Mouse (Mus musculus) limb, embryonic 11.5 days (tissue): ENCODE measurements around the gene Arhgef10l. TPM values are rescaled to one million over a fixed set of nuclear protein-coding genes. Genes with fewer than 3 reads are reported as not detected.

Source experiments
- ATAC-seq: fragments of 200-750 bp; cut with Nextera tagmentation; 2 replicates; pipeline ENCODE4 v1.8.0; 2017; ENCODE audit warnings: low read depth; ENCODE audit not compliant: insufficient number of reproducible peaks, low FRiP score, low TSS enrichment
- DNase-seq: peaks from one replicate; pipeline ENCODE4 v3.0.0-alpha.2; 2015; ENCODE audit warnings: low spot score
- H3K27ac ChIP-seq: fragments of 300-500 bp; sonication (generic); replicated peaks from 2 replicates; pipeline ENCODE4 v1.5.1; 2014; ENCODE audit warnings: low read depth, mild to moderate bottlenecking, low read length
- H3K27me3 ChIP-seq: fragments of 300-500 bp; sonication (generic); 2 replicates; pipeline ENCODE4 v1.6.1; 2014; ENCODE audit warnings: mild to moderate bottlenecking, low read length, mixed read lengths; ENCODE audit not compliant: control insufficient read depth, insufficient read depth
- H3K36me3 ChIP-seq: fragments of 300-500 bp; sonication (generic); 2 replicates; pipeline ENCODE4 v1.6.1; 2014; ENCODE audit warnings: mild to moderate bottlenecking, low read length, moderate library complexity, mixed read lengths; ENCODE audit not compliant: control insufficient read depth, insufficient read depth
- H3K4me1 ChIP-seq: fragments of 300-500 bp; sonication (generic); 2 replicates; pipeline ENCODE4 v1.6.1; 2014; ENCODE audit warnings: low read length, mixed read lengths; ENCODE audit not compliant: control insufficient read depth, insufficient read depth
- H3K4me2 ChIP-seq: fragments of 300-500 bp; sonication (generic); 2 replicates; pipeline ENCODE4 v1.6.1; 2014; ENCODE audit warnings: low read depth, mild to moderate bottlenecking, moderate library complexity; ENCODE audit not compliant: severe bottlenecking
- H3K4me3 ChIP-seq: fragments of 300-500 bp; sonication (generic); 2 replicates; pipeline ENCODE4 v1.5.1; 2014; ENCODE audit warnings: low read depth, low read length
- H3K9ac ChIP-seq: fragments of 300-500 bp; sonication (generic); 2 replicates; pipeline ENCODE4 v1.6.1; 2014; ENCODE audit warnings: mild to moderate bottlenecking, low read length
- H3K9me3 ChIP-seq: fragments of 300-500 bp; sonication (generic); 2 replicates; pipeline ENCODE4 v1.6.1; 2016; ENCODE audit warnings: low read length; ENCODE audit not compliant: control insufficient read depth
- WGBS: fragments of 180-500 bp; shearing (Covaris S2); extraction: QIAGEN DNeasy Blood & Tissue Kit; methylation state at CpG from one replicate; pipeline ENCODE4 v1.1.7; 2014; 5-methylcytosine and 5-hydroxymethylcytosine counted together
- polyA plus RNA-seq: library from polyadenylated mRNA; unstranded; fragments of >200 nt; fragmentation: Nextera tagmentation; extraction: Ambion mirVana; gene quantifications from 2 replicates; pipeline ENCODE4 v1.2.1, GENCODE M21; 2014

Gene Arhgef10l
- polyA plus RNA-seq, 1 experiment from 2014 or later = 11.8 TPM

- 6% methylated on average over 29 of the region's 29 CpGs for WGBS
- no peak overlapping the region for H3K27ac ChIP-seq
- no peaks in the 10 kb centered on the region for H3K9me3 ChIP-seq
- ATAC-seq (no peak), DNase-seq (peak; percentile 68)
- H3K4me2 ChIP-seq = peak overlapping the region; percentile 69
- H3K27me3 ChIP-seq = no peaks in the 10 kb centered on the region
- H3K9ac ChIP-seq = peak overlapping the region; percentile 22
- H3K4me1 ChIP-seq = peaks cover 29% of the 10 kb centered on the region
- H3K36me3 ChIP-seq = peaks cover 4% of the 10 kb centered on the region
- H3K4me3 ChIP-seq = peak overlapping the region; percentile 20; the same call in 1 of the 2 replicates
Observed at GRCm38 (mm10) chr4:140699441-140700127, 33.8 kb upstream of the Arhgef10l start.

- Histone ChIP-seq H3K27me3 (no peaks in the 10 kb centered on the region), H3K9me3 (no peaks in the 10 kb centered on the region), H3K4me3 (no peak overlapping the region), H3K27ac (no peak overlapping the region), H3K9ac (no peak overlapping the region), H3K4me1 (peaks cover 14% of the 10 kb centered on the region), H3K4me2 (no peak overlapping the region), H3K36me3 (no peaks in the 10 kb centered on the region)
- 81% methylated on average over 14 of the region's 14 CpGs for WGBS
- no peak for ATAC-seq
- DNase-seq = no peak
Observed at GRCm38 (mm10) chr4:140695675-140696585, 30.1 kb upstream of the Arhgef10l start.

- peaks cover 7% of the 10 kb centered on the region; the same call in 1 of the 2 replicates for H3K4me1 ChIP-seq
- no peaks in the 10 kb centered on the region for H3K36me3 ChIP-seq
- no peak overlapping the region for H3K27ac ChIP-seq
- no peak overlapping the region for H3K9ac ChIP-seq
- no peak overlapping the region for H3K4me2 ChIP-seq
- WGBS = 71% methylated on average over 7 of the region's 7 CpGs
- no peaks in the 10 kb centered on the region for H3K9me3 ChIP-seq
- ATAC-seq (no peak), DNase-seq (no peak)
- H3K4me3 ChIP-seq = no peak overlapping the region
- no peaks in the 10 kb centered on the region for H3K27me3 ChIP-seq
Observed at GRCm38 (mm10) chr4:140695146-140695545, 29.3 kb upstream of the Arhgef10l start.

- no peak for ATAC-seq
- DNase-seq = no peak
- Histone ChIP-seq H3K27me3 (no peaks in the 10 kb centered on the region), H3K4me2 (no peak overlapping the region), H3K27ac (no peak overlapping the region), H3K4me3 (no peak overlapping the region), H3K9me3 (no peaks in the 10 kb centered on the region), H3K4me1 (0 out of 2 replicates have a peak, but pooled peaks cover 3% of the 10 kb centered on the region), H3K9ac (no peak overlapping the region), H3K36me3 (no peaks in the 10 kb centered on the region)
- 45% methylated on average over 1 of the region's 1 CpGs for whole genome bisulfite sequencing
Observed at GRCm38 (mm10) chr4:140694551-140695060, 28.8 kb upstream of the Arhgef10l start.

GRCm38 (mm10) chr4:140693513-140693912 is 27.7 kb upstream of the Arhgef10l start:
- Histone ChIP-seq H3K4me2 (no peak overlapping the region), H3K27me3 (no peaks in the 10 kb centered on the region), H3K4me1 (no peaks in the 10 kb centered on the region), H3K27ac (no peak overlapping the region), H3K9ac (no peak overlapping the region), H3K36me3 (no peaks in the 10 kb centered on the region), H3K9me3 (no peaks in the 10 kb centered on the region), H3K4me3 (no peak overlapping the region)
- 84% methylated on average over 4 of the region's 4 CpGs for WGBS
- ATAC-seq = no peak
- DNase-seq = no peak

- H3K36me3 ChIP-seq = no peaks in the 10 kb centered on the region
- no peaks in the 10 kb centered on the region for H3K9me3 ChIP-seq
- no peak overlapping the region for H3K9ac ChIP-seq
- no peak overlapping the region for H3K4me3 ChIP-seq
- 75% methylated on average over 7 of the region's 7 CpGs for WGBS
- H3K4me1 ChIP-seq = no peaks in the 10 kb centered on the region
- DNase-seq = no peak
- no peak overlapping the region for H3K4me2 ChIP-seq
- H3K27ac ChIP-seq = no peak overlapping the region
- no peaks in the 10 kb centered on the region for H3K27me3 ChIP-seq
- ATAC-seq = no peak
Observed at GRCm38 (mm10) chr4:140691481-140691880, 25.7 kb upstream of the Arhgef10l start.

GRCm38 (mm10) chr4:140689873-140690655 is 24.3 kb upstream of the Arhgef10l start:
- WGBS = 74% methylated on average over 16 of the region's 16 CpGs
- H3K36me3 ChIP-seq = no peaks in the 10 kb centered on the region
- H3K4me2 ChIP-seq = no peak overlapping the region
- H3K4me3 ChIP-seq = no peak overlapping the region
- H3K27me3 ChIP-seq = no peaks in the 10 kb centered on the region
- DNase-seq (no peak), ATAC-seq (no peak)
- peaks cover 2% of the 10 kb centered on the region; the same call in 1 of the 2 replicates for H3K4me1 ChIP-seq
- H3K9me3 ChIP-seq = no peaks in the 10 kb centered on the region
- H3K27ac ChIP-seq = no peak overlapping the region
- H3K9ac ChIP-seq = no peak overlapping the region
